Mouse (Mus musculus): ENCODE results near the gene Slc30a9. TPM values are rescaled to one million over a fixed set of nuclear protein-coding genes. Genes with fewer than 3 reads are reported as not detected.
A peak's percentile ranks its signal among the peaks of the same experiment; 100 is the strongest.

The Slc30a9 gene
- polyA plus RNA-seq, 1 experiment from 2014 or later = 160 TPM

DNA sequence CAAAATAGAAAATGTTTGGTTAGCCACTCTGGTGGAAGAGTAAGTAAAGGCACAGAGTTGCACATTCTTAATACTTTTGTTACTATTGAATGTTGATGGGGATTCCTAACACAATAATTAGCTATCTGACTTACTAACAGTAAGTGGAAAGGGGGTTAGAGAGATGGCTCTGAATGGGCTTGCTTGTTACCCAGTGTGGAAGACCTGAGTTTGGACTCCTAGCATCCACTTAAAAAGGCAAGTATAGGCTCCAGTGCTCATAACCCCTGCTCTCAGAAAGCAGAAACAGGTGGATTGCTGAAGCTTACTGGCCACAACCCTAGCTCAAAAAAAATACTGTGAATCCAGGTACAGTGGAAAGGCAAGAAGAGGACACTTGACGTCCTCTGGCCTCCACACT, 10.6 kb upstream of the Slc30a9 start:
- no peak for ATAC-seq (replicated peaks)
- WGBS = 95% methylated on average over 1 of the region's 1 CpGs

DNA sequence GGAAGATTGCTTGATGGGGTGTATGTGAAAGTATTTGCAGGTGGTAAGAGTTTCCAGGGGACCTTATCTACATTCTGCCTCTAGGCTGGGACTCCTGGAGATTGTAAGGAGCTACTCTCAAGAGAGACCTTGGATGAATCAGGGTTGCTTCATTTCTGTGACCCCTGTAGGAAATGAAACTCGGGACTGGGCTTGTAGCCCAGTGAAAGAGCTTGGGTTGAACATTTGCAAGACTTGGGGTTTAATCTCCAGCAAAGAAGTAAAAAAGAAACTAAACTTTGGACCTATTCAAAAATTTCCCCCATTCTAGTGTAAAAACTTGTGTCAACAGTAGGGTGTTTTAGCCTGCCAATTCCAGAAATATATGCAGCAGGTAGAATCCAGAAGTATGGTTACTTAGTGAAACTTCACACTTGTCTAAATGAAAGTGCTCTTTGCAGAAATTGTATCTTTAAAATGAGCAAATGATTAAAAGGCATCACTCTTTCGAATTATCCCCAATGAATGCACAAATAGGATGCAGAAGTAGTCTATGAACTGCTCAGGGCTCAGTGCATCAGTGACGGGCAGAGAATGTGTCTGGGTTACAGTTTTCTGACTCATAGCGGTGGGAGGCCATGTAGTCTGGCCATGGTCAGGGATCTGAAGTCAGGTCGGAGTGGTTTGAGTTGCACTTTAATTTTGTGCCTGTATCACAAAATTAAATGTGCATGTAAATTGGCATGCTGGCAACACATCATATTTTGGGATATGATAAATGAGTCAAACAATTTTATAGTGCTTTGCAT, 9.5 kb upstream of the Slc30a9 start:
- no peak overlapping the region for H3K9ac ChIP-seq (replicated peaks)
- H3K27me3 ChIP-seq = no peaks in the 10 kb centered on the region
- H3K4me3 ChIP-seq = no peak overlapping the region
- no peaks in the 10 kb centered on the region for H3K36me3 ChIP-seq
- 89% methylated on average over 5 of the region's 5 CpGs for WGBS
- H3K4me1 ChIP-seq = no peaks in the 10 kb centered on the region
- no peaks in the 10 kb centered on the region for H3K9me3 ChIP-seq
- no peak overlapping the region for H3K4me2 ChIP-seq (replicated peaks)
- no peak overlapping the region for H3K27ac ChIP-seq (replicated peaks)
- no peak for ATAC-seq (replicated peaks)

More for the DNA sequence above, 10.6 kb upstream of the Slc30a9 start:
- Histone ChIP-seq H3K4me1 (no peaks in the 10 kb centered on the region), H3K4me3 (no peak overlapping the region), H3K27ac (replicated peaks) (no peak overlapping the region), H3K27me3 (no peaks in the 10 kb centered on the region), H3K9ac (replicated peaks) (no peak overlapping the region), H3K36me3 (peaks cover 4% of the 10 kb centered on the region; the same call in 1 of the 2 replicates), H3K9me3 (no peaks in the 10 kb centered on the region), H3K4me2 (replicated peaks) (no peak overlapping the region)

DNA sequence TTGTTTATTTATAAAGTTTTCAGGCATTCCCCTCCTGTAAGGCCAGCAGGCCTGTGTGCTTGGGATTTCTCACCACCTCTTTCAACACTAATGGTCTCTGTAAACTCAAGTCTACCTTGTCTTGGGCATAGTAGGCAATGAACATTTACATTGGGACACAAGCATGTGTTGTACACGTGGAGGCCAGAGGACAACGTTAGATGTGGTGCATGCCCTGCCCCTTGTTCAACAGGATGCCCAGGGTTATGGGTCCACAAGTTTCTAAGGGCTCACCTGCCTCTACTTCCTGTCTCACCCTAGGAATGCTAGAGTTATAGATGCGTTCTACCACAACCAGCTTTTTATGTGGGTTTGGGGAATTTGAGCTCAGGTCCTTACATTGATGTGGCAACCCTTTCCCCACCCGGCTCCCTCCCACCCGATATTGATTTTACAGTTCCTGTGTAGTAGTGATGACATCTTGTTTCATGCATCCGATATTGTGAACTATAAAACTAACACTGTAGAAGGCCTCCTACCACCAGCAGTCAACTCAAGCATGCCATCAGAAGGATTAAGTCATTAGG, 6.8 kb upstream of the Slc30a9 start:
- Histone ChIP-seq H3K4me2 (replicated peaks) (no peak overlapping the region), H3K9ac (replicated peaks) (no peak overlapping the region), H3K36me3 (no peaks in the 10 kb centered on the region), H3K9me3 (no peaks in the 10 kb centered on the region), H3K4me1 (no peaks in the 10 kb centered on the region), H3K27ac (replicated peaks) (no peak overlapping the region), H3K27me3 (no peaks in the 10 kb centered on the region), H3K4me3 (no peak overlapping the region)
- 93% methylated on average over 6 of the region's 6 CpGs for WGBS
- ATAC-seq (replicated peaks) = no peak

DNA sequence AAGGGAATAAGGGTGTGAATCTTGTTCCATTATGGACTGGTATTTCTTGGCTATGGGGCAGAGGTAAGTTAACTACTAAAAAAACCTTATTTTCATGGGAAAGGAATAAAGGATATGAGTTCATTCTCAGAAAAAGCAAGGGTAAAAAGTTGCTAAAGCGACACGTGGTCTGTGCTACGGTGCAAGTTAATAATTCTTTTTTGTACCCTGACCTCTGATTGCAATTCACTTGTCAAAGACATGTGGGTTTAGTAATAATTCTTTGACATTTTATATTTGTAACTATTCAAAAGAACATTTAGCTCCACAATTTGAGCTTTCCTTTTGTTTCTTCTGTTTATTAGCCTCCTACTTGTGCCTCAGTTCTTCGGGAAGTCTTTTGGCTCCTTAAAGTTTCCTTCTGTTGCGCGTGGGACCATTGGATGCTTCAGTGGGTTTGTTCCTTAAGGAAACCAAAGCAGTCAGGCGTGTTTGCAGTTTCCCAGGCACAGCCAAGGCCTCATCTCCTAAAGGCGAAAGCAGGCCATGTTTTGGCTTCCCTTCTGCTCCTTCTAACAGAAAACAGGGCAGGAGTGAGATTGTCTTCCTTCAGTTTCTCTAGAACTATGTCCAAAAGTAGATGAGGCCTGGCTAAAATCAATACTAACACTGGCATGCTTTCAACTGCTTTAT, 5.7 kb upstream of the Slc30a9 start:
- Histone ChIP-seq H3K4me3 (no peak overlapping the region), H3K9ac (replicated peaks) (no peak overlapping the region), H3K4me2 (replicated peaks) (no peak overlapping the region), H3K36me3 (no peaks in the 10 kb centered on the region), H3K4me1 (peaks cover under 1% of the 10 kb centered on the region; the same call in 1 of the 2 replicates), H3K9me3 (no peaks in the 10 kb centered on the region), H3K27ac (replicated peaks) (no peak overlapping the region), H3K27me3 (no peaks in the 10 kb centered on the region)
- 94% methylated on average over 8 of the region's 8 CpGs for whole genome bisulfite sequencing
- no peak for ATAC-seq (replicated peaks)

- WGBS = 92% methylated on average over 6 of the region's 8 CpGs
Measured at GRCm38 (mm10) chr5:67301722-67302331, 4.9 kb upstream of the Slc30a9 start.

DNA sequence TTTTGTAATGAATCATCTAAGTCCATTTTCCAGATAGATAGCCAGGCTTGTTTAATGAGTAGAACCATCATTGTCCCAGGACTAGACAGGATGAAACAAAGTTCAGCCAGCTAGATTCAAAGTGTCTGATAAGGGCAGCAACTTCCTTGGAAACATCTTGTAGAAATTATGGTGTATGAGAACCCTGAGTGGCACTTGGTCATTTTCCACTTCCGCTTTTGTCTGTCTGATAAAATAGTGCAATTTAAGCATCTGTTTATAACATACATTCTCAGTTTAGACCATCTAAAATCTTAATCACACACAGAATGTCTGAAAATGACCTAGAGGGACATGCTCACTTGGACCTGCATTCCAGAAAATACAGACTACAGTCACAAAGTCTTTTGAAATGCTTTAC, 2.9 kb upstream of the Slc30a9 start:
- Histone ChIP-seq H3K4me3 (no peak overlapping the region), H3K4me2 (replicated peaks) (no peak overlapping the region), H3K9me3 (no peaks in the 10 kb centered on the region), H3K4me1 (peaks cover 18% of the 10 kb centered on the region), H3K27me3 (no peaks in the 10 kb centered on the region), H3K27ac (replicated peaks) (no peak overlapping the region), H3K36me3 (no peaks in the 10 kb centered on the region), H3K9ac (replicated peaks) (no peak overlapping the region)
- 92% methylated on average over 1 of the region's 1 CpGs for WGBS
- ATAC-seq (replicated peaks) = no peak

More at GRCm38 (mm10) chr5:67301722-67302331, 4.9 kb upstream of the Slc30a9 start:
- no peaks in the 10 kb centered on the region for H3K9me3 ChIP-seq
- no peaks in the 10 kb centered on the region for H3K27me3 ChIP-seq
- H3K27ac ChIP-seq (replicated peaks) = no peak overlapping the region
- peaks cover 4% of the 10 kb centered on the region; the same call in 1 of the 2 replicates for H3K4me1 ChIP-seq
- H3K4me3 ChIP-seq = no peak overlapping the region
- H3K9ac ChIP-seq (replicated peaks) = no peak overlapping the region
- no peak for ATAC-seq (replicated peaks)
- no peak overlapping the region for H3K4me2 ChIP-seq (replicated peaks)
- no peaks in the 10 kb centered on the region for H3K36me3 ChIP-seq

DNA sequence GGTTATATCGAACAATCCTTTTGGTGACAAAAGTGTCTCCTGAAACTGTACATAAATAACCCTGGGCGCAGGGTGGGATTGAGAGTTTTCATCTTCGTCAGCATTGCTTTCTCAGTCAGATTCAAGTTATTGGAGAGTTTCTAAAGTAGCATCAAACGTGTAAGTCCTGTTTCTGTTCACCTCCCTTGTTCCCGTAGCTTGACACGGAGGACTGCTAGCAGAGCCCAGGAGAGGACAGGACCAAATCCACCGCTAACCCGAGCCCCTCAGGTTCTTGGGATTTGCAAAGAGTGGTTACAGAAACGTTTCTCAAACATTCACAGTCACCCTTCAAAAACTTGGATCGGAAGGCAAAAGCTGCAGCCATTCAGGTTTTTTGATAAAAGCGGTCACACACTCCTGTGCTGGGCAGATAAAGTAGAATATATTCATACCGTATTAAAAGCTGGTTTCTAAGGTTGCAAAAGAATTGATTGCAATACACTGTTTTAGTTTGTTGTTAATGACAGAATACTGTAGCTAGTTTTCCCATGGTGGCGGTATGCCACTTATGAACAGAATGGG, 986 bp downstream of the Slc30a9 start:
- Histone ChIP-seq H3K4me2 (replicated peaks) (peak overlapping the region; percentile 75), H3K27me3 (no peaks in the 10 kb centered on the region), H3K36me3 (no peaks in the 10 kb centered on the region), H3K4me1 (peaks cover 27% of the 10 kb centered on the region), H3K27ac (replicated peaks) (no peak overlapping the region), H3K4me3 (peak overlapping the region; percentile 100), H3K9me3 (no peaks in the 10 kb centered on the region), H3K9ac (replicated peaks) (peak overlapping the region; percentile 97)
- no peak for ATAC-seq (replicated peaks)
- 34% methylated on average over 13 of the region's 13 CpGs for WGBS

- no peaks in the 10 kb centered on the region for H3K27me3 ChIP-seq
- peaks cover 23% of the 10 kb centered on the region for H3K4me1 ChIP-seq
- H3K4me2 ChIP-seq (replicated peaks) = no peak overlapping the region
- ATAC-seq (replicated peaks) = no peak
- H3K9me3 ChIP-seq = no peaks in the 10 kb centered on the region
- WGBS = 78% methylated on average over 3 of the region's 3 CpGs
- no peak overlapping the region for H3K27ac ChIP-seq (replicated peaks)
- H3K36me3 ChIP-seq = 0 out of 2 replicates have a peak, but pooled peaks cover 4% of the 10 kb centered on the region
- no peak overlapping the region for H3K4me3 ChIP-seq
- no peak overlapping the region for H3K9ac ChIP-seq (replicated peaks)
Measured at GRCm38 (mm10) chr5:67311811-67312521, 5.2 kb downstream of the Slc30a9 start.

- WGBS = 96% methylated on average over 3 of the region's 3 CpGs
- Histone ChIP-seq H3K4me2 (replicated peaks) (no peak overlapping the region), H3K4me3 (no peak overlapping the region)
Measured at GRCm38 (mm10) chr5:67312522-67312851, 5.7 kb downstream of the Slc30a9 start.

GRCm38 (mm10) chr5:67321656-67322268, 15.0 kb downstream of the Slc30a9 start:
- H3K27ac ChIP-seq (replicated peaks) = no peak overlapping the region
- H3K4me3 ChIP-seq = no peak overlapping the region
- H3K4me2 ChIP-seq (replicated peaks) = no peak overlapping the region
- H3K36me3 ChIP-seq = peaks cover 16% of the 10 kb centered on the region
- H3K9ac ChIP-seq (replicated peaks) = no peak overlapping the region
- no peak for ATAC-seq (replicated peaks)
- no peaks in the 10 kb centered on the region for H3K4me1 ChIP-seq
- 85% methylated on average over 17 of the region's 17 CpGs for WGBS
- no peaks in the 10 kb centered on the region for H3K9me3 ChIP-seq
- H3K27me3 ChIP-seq = no peaks in the 10 kb centered on the region

More at GRCm38 (mm10) chr5:67312522-67312851, 5.7 kb downstream of the Slc30a9 start:
- Histone ChIP-seq H3K4me1 (peaks cover 21% of the 10 kb centered on the region), H3K27ac (replicated peaks) (no peak overlapping the region), H3K27me3 (no peaks in the 10 kb centered on the region), H3K9ac (replicated peaks) (no peak overlapping the region), H3K9me3 (no peaks in the 10 kb centered on the region), H3K36me3 (0 out of 2 replicates have a peak, but pooled peaks cover 4% of the 10 kb centered on the region)
- ATAC-seq (replicated peaks) = no peak

- H3K36me3 ChIP-seq = peaks cover 3% of the 10 kb centered on the region
- no peaks in the 10 kb centered on the region for H3K4me1 ChIP-seq
- no peak overlapping the region for H3K9ac ChIP-seq (replicated peaks)
- no peak overlapping the region for H3K4me3 ChIP-seq
- H3K4me2 ChIP-seq (replicated peaks) = no peak overlapping the region
- no peaks in the 10 kb centered on the region for H3K9me3 ChIP-seq
- WGBS = 46% methylated on average over 1 of the region's 1 CpGs
- H3K27me3 ChIP-seq = no peaks in the 10 kb centered on the region
- no peak for ATAC-seq (replicated peaks)
- no peak overlapping the region for H3K27ac ChIP-seq (replicated peaks)
Measured at GRCm38 (mm10) chr5:67324032-67324431, 17.3 kb downstream of the Slc30a9 start.
